Comparison of ENCODE assay signal across 25 mouse cellular contexts in genomic region chr10:121542156-121542555, GRCm38 (mm10). TPM values are rescaled to one million over a fixed set of nuclear protein-coding genes. Genes with fewer than 3 reads are reported as not detected.
A peak's percentile ranks its signal among the peaks of the same experiment; 100 is the strongest.
DNase-seq lines count a peak whose midpoint lies in the region; ATAC-seq lines count a peak whose summit lies in the region.
"Had no signal": no experiment of that assay in that cellular context is flagged by ENCODE, and none has a peak within 500 bp of the region (broad histone marks: within the 10 kb centered on the region; RNA-seq: fewer than 3 reads in every experiment).

No protein-coding gene starts in this region.

- no peaks in the 10 kb centered on the region for H3K9me3 ChIP-seq in forebrain, embryonic 11.5 days (ENCODE audit: control insufficient read depth, low read length)
- no peaks in the 10 kb centered on the region for H3K9me3 ChIP-seq in forebrain, embryonic 13.5 days (replicated peaks)
- H3K9me3 ChIP-seq: embryonic facial prominence, embryonic 10.5 days; forebrain, embryonic 12.5 days; heart, embryonic 15.5 days; hindbrain, embryonic 13.5 days had no signal

- no peaks in the 10 kb centered on the region for H3K4me1 ChIP-seq in forebrain, embryonic 11.5 days (replicated peaks; ENCODE audit: control insufficient read depth, insufficient read depth, low read length)
- no peaks in the 10 kb centered on the region for H3K4me1 ChIP-seq in forebrain, embryonic 13.5 days
- H3K4me1 ChIP-seq: forebrain, embryonic 12.5 days; hindbrain, embryonic 13.5 days had no signal

- no peaks in the 10 kb centered on the region for H3K27me3 ChIP-seq in forebrain, embryonic 11.5 days (ENCODE audit: control insufficient read depth, insufficient read depth, low read length)
- H3K27me3 ChIP-seq in forebrain, embryonic 13.5 days = no peaks in the 10 kb centered on the region
- H3K27me3 ChIP-seq: forebrain, embryonic 12.5 days; heart, embryonic 15.5 days; hindbrain, embryonic 13.5 days; Patski had no signal

- H3K36me3 ChIP-seq in forebrain, embryonic 11.5 days (ENCODE audit: control insufficient read depth, insufficient read depth, low read length) = peaks cover 8% of the 10 kb centered on the region; the same call in 1 of the 2 replicates
- peaks cover 22% of the 10 kb centered on the region for H3K36me3 ChIP-seq in forebrain, embryonic 13.5 days (ENCODE audit: poor library complexity, severe bottlenecking)

- peak; percentile 11 for DNase-seq in forebrain, embryonic 11.5 days (ENCODE audit: low spot score)
- DNase-seq in R1 (ENCODE audit: low read depth, low spot score) = peak; percentile 59
- DNase-seq in adrenal gland, postnatal 25 days = no peak
- DNase-seq in frontal cortex, postnatal 36 days (ENCODE audit: low spot score in 2 of 2) = no peak
- DNase-seq: adrenal gland, adult 8-10 months; B cell, adult 2 months; cerebellum, adult 18-20 months; cerebellum, adult 9-11 months; forebrain, postnatal 0 days; gastrocnemius, postnatal 36 days; heart, adult 18-20 months; heart, postnatal 14 days; kidney, adult 11 months had no signal

- ATAC-seq in forebrain, embryonic 11.5 days (replicated peaks; ENCODE audit: low FRiP score) = no peak
- ATAC-seq in forebrain, embryonic 13.5 days = no peak
- peak; percentile 35; the same call in 1 of the 2 replicates for ATAC-seq in granulocyte monocyte progenitor cell, adult 5-6 weeks (replicated peaks; ENCODE audit: poor library complexity, severe bottlenecking)
- no peak for ATAC-seq in cerebellum, adult (ENCODE audit: insufficient number of reproducible peaks, low FRiP score, low TSS enrichment)
- ATAC-seq: CD4-positive, CD25-positive, alpha-beta regulatory T cell, adult 4 months; forebrain, postnatal 0 days; hindbrain, postnatal 0 days; Patski had no signal

- no peak overlapping the region for H3K4me2 ChIP-seq in forebrain, embryonic 11.5 days (ENCODE audit: low read depth, low read length, severe bottlenecking)
- no peak overlapping the region for H3K4me2 ChIP-seq in forebrain, embryonic 13.5 days
- H3K4me2 ChIP-seq: forebrain, embryonic 12.5 days; heart, embryonic 11.5 days; heart, embryonic 15.5 days; hindbrain, embryonic 13.5 days had no signal

- H3K4me3 ChIP-seq in forebrain, embryonic 11.5 days (ENCODE audit: low read depth, low read length) = no peak overlapping the region
- H3K4me3 ChIP-seq in forebrain, embryonic 13.5 days = no peak overlapping the region
- H3K4me3 ChIP-seq: embryonic facial prominence, embryonic 10.5 days; erythroblast, embryonic 14.5 days; forebrain, embryonic 12.5 days; heart, embryonic 15.5 days; hindbrain, embryonic 13.5 days had no signal

- no peak overlapping the region for H3K27ac ChIP-seq in forebrain, embryonic 11.5 days (ENCODE audit: low read depth, low read length)
- H3K27ac ChIP-seq in forebrain, embryonic 13.5 days = no peak overlapping the region
- H3K27ac ChIP-seq: embryonic facial prominence, embryonic 10.5 days; forebrain, embryonic 12.5 days; heart, embryonic 15.5 days; hindbrain, embryonic 13.5 days; hindbrain, postnatal 0 days had no signal

- no peak overlapping the region for H3K9ac ChIP-seq in forebrain, embryonic 11.5 days (ENCODE audit: low read length)
- H3K9ac ChIP-seq in forebrain, embryonic 13.5 days = no peak overlapping the region
- H3K9ac ChIP-seq: forebrain, embryonic 12.5 days; forebrain, postnatal 0 days; heart, embryonic 15.5 days; hindbrain, embryonic 13.5 days had no signal

- WGBS in forebrain, embryonic 11.5 days = 98% methylated on average over 3 of the region's 3 CpGs
- WGBS in forebrain, embryonic 13.5 days = 91% methylated on average over 3 of the region's 3 CpGs

RNA-seq across cellular contexts. Expression of gene Tbk1, which starts 44.4 kb away (rescaled TPM):
- polyA plus RNA-seq in forebrain, embryonic 11.5 days (2014; fragmentation: Nextera tagmentation; extraction: Ambion mirVana) = 36.2 and 38.2 TPM in 2 replicates
- polyA plus RNA-seq in forebrain, embryonic 13.5 days (2015; fragmentation: Nextera tagmentation; extraction: Ambion mirVana) = 31.7 and 37.1 TPM in 2 replicates
- 69.1 and 70.9 TPM in 2 replicates for total RNA-seq in granulocyte monocyte progenitor cell, adult 5-6 weeks (2014; fragmentation: Nextera tagmentation)
- 53.0 and 67.7 TPM in 2 replicates for total RNA-seq in granulocyte monocyte progenitor cell, adult 5-6 weeks (2017)
- 46.7 and 47.1 TPM in 2 replicates for total RNA-seq in adrenal gland, postnatal 25 days (2021)

Comparison
In these comparisons a context has a peak if more than half of its experiments do, and no peak if none do; other contexts are left out.
1. DNase-seq: peak in forebrain, embryonic 11.5 days (single experiment) and R1 (single experiment); none in adrenal gland, postnatal 25 days (single experiment) and frontal cortex, postnatal 36 days (0 of 2).